Mouse (Mus musculus) skeletal muscle tissue, adult 2 months (tissue): ENCODE data around the gene Pigu.

Experiments used
- DNase-seq: peaks from one replicate; pipeline ENCODE4 v3.0.0-alpha.2; 2012; ENCODE audit warnings: low read depth, low spot score

Pigu gene

DNA sequence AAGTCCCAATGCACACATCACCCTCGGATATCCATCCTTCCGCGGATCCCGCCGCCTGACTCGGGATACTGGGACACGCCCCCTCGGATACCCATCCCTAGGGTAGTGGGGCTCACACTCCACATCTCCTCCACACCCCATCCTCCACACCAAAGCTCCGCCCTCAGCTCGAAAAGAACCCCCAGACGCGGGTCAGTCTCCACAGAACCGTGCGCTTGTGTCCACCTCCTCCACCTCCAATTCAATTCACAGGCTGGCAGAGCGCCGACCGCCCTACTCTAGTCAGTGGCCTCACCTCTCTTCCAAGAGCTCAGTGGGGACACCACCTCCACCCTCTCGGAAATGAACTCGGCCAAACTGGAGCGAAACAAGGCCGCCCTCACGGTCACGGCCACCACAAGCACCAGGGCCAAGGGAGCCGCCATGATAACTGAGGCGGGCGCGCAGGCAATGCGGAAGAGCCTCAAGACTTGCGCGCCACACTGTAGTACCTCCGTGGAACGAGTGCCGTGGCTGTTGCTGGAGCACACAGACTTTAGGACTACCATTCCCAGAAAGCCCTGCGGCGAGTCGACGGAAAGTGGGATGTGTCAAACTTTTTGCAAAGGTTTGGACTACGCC is at the start of gene Pigu:
TSS of gene Pigu (minus strand) at position 460 of the 621 bp plus-strand sequence.
- DNase-seq = peak; percentile 92

GRCm38 (mm10) chr2:155404635-155405034 is 47.4 kb upstream of the Pigu start:
- DNase-seq = no peak

GRCm38 (mm10) chr2:155401926-155402325 is 44.7 kb upstream of the Pigu start:
- no peak for DNase-seq

GRCm38 (mm10) chr2:155400276-155400675 is 43.0 kb upstream of the Pigu start:
- no peak for DNase-seq

DNA sequence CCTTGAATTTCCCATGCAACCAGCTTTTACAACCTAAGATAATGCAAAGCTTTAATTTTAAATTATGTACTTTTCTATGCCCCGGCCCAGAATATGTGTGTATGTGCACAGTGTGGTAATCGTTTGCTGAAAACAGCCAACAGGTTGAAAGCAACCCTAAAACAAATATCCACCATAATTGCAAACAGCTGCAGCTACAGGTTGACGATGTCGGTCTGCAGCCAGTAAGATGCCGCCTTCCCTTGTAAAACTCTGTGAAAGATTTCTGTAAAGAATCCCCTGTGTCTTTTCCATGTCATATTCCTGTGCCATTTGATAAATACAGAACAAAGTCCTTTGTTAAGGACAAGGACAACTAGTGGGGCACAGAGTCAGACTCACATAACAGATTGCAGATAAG is 37.4 kb upstream of the Pigu start:
- no peak for DNase-seq

- DNase-seq = peak; percentile 73
These were observed 31.3 kb upstream of the Pigu start for GRCm38 (mm10) chr2:155388573-155388972.

DNA sequence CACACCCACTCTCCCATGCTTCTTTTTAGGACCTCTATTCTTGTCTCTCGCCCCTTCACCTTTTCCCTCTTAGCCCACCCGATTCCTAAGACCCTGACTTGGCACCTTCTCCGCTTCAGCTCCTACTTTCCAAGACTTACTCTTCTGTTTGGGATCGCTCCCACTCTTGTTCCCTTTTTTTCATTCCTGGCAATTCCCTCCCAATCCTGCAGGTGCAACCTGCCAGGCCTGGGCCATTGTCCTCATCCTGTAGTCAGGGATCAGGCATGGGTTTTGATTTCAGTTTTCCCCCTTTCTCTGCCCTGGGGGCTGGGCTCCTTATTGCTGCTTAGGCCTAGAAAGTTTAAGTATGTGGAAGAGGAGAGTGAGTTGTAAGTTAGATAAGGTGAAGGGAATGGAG is 29.8 kb upstream of the Pigu start:
- DNase-seq = no peak

DNA sequence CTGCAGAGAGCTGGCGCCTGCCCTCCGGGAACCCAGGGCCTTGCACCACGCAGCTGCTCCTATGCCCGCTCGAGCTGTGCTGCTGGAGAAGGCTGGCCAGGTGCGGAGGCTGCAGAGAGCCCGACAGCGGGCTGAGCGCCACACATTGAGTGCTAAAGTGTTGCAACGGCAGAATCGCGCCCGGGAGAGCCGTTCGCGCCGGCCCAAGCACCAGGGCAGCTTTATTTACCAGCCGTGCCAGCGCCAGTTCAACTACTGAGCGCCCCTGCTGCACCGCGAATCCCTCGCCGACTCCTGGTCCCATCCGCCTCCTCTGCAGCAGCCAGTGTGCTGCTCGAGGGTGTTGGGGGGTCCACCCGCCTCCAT is 29.3 kb upstream of the Pigu start:
- DNase-seq = no peak

DNA sequence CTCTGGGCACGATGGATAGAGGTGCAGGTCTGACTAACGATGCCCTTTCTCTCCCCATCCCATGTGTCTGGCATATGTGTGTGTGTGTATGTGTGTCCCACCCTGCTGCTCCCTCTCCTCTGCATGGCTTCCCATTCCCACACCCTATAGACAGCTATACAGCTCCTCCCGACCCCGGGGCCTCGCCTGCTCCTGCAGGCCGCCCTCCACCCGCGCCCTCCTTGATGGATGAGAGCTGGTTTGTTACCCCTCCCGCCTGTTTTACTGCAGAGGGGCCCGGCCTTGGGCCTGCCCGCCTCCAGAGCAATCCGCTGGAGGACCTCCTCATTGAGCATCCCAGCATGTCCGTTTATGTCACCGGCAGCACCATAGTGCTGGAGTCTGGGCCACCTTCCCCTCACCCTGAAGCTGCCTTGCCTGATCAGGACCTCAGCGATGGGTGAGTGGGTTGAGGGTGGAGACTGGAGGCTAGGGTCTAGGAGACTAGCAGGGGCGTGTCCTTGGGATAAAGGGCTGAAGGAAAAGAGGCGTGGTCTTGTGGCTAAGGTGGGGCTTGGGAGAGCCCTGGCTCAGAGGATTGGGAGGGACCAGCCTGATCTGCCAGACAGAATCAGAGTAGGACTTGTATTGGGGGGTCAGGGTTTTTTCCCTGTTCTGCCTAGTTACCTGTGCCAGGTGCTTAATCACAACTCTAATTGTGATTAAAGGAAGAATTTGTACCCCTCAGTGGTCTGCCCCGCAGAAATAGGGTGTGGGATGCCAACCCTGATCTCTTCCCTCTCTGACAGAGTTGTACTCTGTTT is 28.7 kb upstream of the Pigu start:
- no peak for DNase-seq

DNA sequence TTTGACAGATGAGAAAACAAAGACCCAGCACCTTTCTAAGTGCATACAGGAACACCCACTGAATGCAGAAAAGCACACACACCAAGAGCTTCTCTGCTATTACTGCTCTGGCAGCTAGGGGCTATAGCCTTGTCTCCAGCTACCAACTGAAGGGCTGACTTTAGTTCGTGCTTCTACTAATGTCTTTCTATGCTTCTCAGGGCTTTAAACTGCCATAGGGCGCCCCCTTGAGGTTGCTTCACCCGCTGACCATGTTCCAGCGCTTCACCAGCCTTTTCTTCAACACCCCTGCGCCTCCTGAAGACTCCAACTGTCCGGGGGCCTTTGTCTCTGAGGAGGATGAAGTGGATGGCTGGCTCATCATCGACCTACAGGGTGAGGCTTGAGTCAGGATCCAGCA is 27.9 kb upstream of the Pigu start:
- DNase-seq = peak; percentile 77

GRCm38 (mm10) chr2:155382791-155383438 is 25.7 kb upstream of the Pigu start:
- peak; percentile 92 for DNase-seq

DNA sequence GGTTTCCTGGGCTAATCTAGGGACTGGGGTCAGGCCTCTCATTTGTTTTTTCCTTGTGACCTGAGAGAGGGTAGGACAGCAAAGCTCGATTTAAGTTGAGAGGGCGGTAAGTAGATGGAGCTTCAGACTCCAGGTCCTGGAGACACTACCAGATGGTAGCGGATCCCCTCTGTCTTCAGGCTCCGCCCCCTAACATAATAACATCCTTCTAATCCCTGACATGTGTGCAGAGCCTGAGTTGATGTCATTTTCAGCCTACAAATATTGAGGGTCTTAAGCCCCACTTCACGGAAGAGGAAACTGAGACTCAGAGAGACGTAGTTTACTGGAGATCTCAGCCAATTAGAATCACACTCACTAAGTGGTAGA is 25.1 kb upstream of the Pigu start:
- no peak for DNase-seq

GRCm38 (mm10) chr2:155381643-155382331 is 24.6 kb upstream of the Pigu start:
- peak; percentile 98 for DNase-seq

DNA sequence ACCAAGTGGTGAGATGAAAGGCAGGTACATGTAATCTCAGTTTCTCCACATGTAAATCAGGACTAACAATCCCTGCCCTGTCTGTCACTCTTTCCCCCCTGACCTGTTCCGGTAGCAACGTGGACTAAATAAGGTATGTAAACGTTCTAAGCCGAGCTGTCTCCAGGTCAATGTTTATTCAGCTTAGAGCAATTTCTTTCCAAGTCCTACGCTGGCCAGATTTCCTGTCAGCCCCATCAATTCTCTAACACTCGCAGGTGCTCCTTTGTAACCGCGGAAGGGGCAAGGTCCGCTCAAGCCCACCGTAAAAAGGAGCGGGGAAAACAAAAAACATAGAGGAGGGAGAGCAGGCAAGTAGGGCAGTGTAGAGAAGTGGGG is 23.8 kb upstream of the Pigu start:
- no peak for DNase-seq

- no peak for DNase-seq
These were observed 23.2 kb upstream of the Pigu start, which contains the start of gene Trp53inp2 for GRCm38 (mm10) chr2:155380261-155381059. TSS of gene Trp53inp2 (plus strand) at chr2:155381059.

- no peak for DNase-seq
These were observed 19.0 kb upstream of the Pigu start for GRCm38 (mm10) chr2:155376191-155376590.

DNA sequence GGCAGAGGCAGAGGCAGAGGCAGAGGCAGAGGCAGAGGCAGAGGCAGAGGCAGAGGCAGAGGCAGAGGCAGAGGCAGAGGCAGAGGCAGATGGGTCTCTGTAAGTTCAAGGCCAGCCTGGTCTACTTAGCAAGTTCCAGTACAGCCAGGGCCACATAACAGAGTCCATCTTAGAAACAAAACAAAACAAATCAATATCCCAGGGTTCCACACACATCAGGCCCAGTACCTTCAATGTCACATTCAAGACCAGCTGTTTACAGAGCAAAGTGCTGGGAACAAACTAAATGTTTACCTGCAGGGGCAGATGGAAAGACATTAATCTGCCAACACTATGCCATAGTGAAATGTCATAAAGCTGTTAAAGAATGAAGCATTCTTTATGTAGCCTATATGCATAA is 17.3 kb upstream of the Pigu start:
- DNase-seq = no peak

GRCm38 (mm10) chr2:155373886-155374285 is 16.7 kb upstream of the Pigu start:
- no peak for DNase-seq

DNA sequence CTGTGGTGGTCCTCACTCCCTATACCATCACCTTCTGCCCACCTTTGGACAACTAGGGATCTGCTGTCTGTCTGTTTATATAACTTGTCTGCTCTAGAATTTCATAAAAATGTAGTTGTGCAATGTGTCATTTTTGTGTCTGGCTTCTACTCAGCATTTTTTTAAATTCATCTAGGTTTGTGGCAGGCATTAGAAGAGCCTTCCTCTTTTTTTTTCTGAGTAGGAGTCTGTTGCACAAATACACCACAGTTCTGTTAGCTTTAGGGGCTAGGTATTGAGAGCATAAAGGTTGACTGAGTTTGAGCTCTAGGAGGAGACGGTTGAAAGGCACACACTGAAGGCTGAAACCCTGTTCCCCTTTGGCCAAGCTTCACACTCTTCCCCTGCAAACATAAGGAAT is 16.1 kb upstream of the Pigu start:
- DNase-seq = no peak

DNA sequence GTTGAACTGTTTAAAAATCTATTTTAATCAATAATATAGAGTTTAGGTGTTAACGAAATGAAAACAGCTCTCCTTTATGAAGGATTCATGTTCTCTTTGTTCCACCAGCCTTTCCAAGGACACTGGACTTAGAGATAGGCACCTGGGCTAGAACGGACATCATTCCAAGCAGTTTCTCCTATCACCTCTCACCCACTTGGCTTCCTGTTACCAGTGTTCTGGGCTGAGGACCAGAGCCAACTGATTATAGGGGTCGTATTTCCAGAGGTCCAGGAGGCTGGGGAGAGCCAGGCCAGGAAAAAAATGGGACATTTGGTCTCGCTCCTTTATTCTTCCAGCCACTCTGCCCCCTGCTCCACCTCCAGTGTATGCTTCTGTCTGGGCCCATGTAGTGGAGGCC is 15.2 kb upstream of the Pigu start:
- DNase-seq = no peak

- DNase-seq = peak; percentile 69
These were observed 12.2 kb upstream of the Pigu start for GRCm38 (mm10) chr2:155369333-155369883.
